Mouse (Mus musculus): Measurements from ENCODE around the gene Hcn3. TPM values are rescaled to one million over a fixed set of nuclear protein-coding genes. Genes with fewer than 3 reads are reported as not detected.

Gene Hcn3
- polyA plus RNA-seq, 1 experiment from 2014 or later = 1.1 TPM

- Histone ChIP-seq H3K36me3 (ENCODE audit: control insufficient read depth, insufficient read depth) (no peaks in the 10 kb centered on the region), H3K27ac (ENCODE audit: low read depth, low read length) (no peak overlapping the region), H3K4me1 (replicated peaks; ENCODE audit: control insufficient read depth, insufficient read depth, low read length) (no peaks in the 10 kb centered on the region), H3K9me3 (ENCODE audit: control insufficient read depth) (no peaks in the 10 kb centered on the region), H3K4me2 (replicated peaks; ENCODE audit: low read depth) (no peak overlapping the region), H3K9ac (ENCODE audit: low read depth, low read length) (no peak overlapping the region), H3K4me3 (ENCODE audit: low read depth, low read length) (no peak overlapping the region), H3K27me3 (replicated peaks; ENCODE audit: control insufficient read depth, insufficient read depth, low read length) (no peaks in the 10 kb centered on the region)
- no peak for TF ChIP-seq CTCF (IDR thresholded peaks at IDR 0.05; ENCODE audit: low read depth)
- 81% methylated on average over 8 of the region's 8 CpGs for WGBS
- no peak for ATAC-seq
Measured at GRCm38 (mm10) chr3:89190436-89190835, 30.4 kb upstream of the Hcn3 start.

- no peaks in the 10 kb centered on the region for H3K9me3 ChIP-seq (ENCODE audit: control insufficient read depth)
- H3K9ac ChIP-seq (ENCODE audit: low read depth, low read length) = no peak overlapping the region
- TF ChIP-seq CTCF (IDR thresholded peaks at IDR 0.05; ENCODE audit: low read depth) = no peak
- no peak for ATAC-seq
- no peak overlapping the region for H3K27ac ChIP-seq (ENCODE audit: low read depth, low read length)
- H3K27me3 ChIP-seq (replicated peaks; ENCODE audit: control insufficient read depth, insufficient read depth, low read length) = no peaks in the 10 kb centered on the region
- H3K36me3 ChIP-seq (ENCODE audit: control insufficient read depth, insufficient read depth) = no peaks in the 10 kb centered on the region
- no peaks in the 10 kb centered on the region for H3K4me1 ChIP-seq (replicated peaks; ENCODE audit: control insufficient read depth, insufficient read depth, low read length)
- 85% methylated on average over 12 of the region's 12 CpGs for WGBS
- H3K4me3 ChIP-seq (ENCODE audit: low read depth, low read length) = no peak overlapping the region
- no peak overlapping the region for H3K4me2 ChIP-seq (replicated peaks; ENCODE audit: low read depth)
Measured at GRCm38 (mm10) chr3:89188478-89188875, 28.5 kb upstream of the Hcn3 start.

DNA sequence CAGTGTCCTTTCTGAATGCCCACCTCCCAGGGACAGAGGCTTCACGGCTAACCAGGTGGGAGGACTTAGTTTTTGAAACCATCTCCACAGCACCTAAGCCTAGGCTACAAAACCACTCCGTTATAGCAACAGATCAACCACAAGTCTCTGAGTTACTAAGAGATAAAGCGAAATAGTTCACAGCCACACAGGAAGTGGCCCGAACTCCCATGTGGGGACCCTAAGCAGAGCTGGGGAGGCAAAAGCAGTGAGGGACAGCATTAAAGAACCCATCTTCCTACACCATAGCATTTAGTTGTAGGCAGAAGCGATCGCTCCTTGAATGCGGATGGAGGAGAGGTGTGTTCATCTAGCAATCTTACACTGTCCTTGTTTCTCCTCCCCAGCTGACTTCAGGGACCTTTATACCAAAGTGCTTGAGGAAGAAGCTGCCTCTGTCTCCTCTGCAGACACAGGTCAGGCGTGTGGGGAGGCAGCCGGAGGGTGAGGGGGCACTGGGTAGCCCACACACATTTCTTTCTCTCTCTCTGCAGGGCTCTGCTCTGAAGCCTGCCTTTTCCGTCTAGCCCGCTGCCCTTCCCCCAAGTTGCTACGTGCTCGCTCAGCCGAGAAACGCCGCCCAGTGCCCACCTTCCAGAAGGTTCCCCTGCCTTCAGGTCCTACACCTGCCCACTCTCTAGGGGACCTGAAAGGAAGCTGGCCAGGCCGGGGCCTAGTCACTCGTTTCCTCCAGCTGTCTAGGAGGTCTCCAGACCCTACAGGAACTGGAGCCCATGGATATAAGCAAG is 27.9 kb upstream of the Hcn3 start:
- 89% methylated on average over 18 of the region's 18 CpGs for WGBS
- H3K4me3 ChIP-seq (ENCODE audit: low read depth, low read length) = no peak overlapping the region

DNA sequence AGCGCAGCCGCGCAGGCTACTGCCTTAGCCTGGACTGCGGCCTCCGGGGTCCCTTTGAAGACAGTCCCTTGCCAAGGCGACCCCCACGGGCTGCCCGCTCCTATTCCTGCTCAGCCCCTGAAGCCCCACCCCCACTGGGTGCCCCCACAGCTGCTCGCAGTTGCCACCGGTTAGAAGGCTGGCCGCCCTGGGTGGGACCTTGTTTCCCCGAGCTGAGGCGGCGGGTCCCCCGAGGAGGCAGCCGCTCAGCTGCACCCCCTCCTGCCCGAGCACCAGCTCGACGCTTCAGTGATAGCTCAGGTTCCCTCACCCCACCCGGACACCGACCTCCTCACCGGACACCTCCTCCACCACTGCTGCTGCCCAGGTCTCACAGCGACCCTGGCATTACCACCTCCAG is 27.2 kb upstream of the Hcn3 start:
- no peak for TF ChIP-seq CTCF (IDR thresholded peaks at IDR 0.05; ENCODE audit: low read depth)
- ATAC-seq = no peak
- Histone ChIP-seq H3K9me3 (ENCODE audit: control insufficient read depth) (no peaks in the 10 kb centered on the region), H3K4me2 (replicated peaks; ENCODE audit: low read depth) (no peak overlapping the region), H3K27me3 (replicated peaks; ENCODE audit: control insufficient read depth, insufficient read depth, low read length) (no peaks in the 10 kb centered on the region), H3K36me3 (ENCODE audit: control insufficient read depth, insufficient read depth) (peaks cover 2% of the 10 kb centered on the region), H3K9ac (ENCODE audit: low read depth, low read length) (no peak overlapping the region), H3K27ac (ENCODE audit: low read depth, low read length) (no peak overlapping the region), H3K4me3 (ENCODE audit: low read depth, low read length) (no peak overlapping the region), H3K4me1 (replicated peaks; ENCODE audit: control insufficient read depth, insufficient read depth, low read length) (no peaks in the 10 kb centered on the region)
- 71% methylated on average over 23 of the region's 23 CpGs for whole genome bisulfite sequencing

More for the DNA sequence above, 27.9 kb upstream of the Hcn3 start:
- no peak for TF ChIP-seq CTCF (IDR thresholded peaks at IDR 0.05; ENCODE audit: low read depth)
- Histone ChIP-seq H3K4me2 (replicated peaks; ENCODE audit: low read depth) (no peak overlapping the region), H3K4me1 (replicated peaks; ENCODE audit: control insufficient read depth, insufficient read depth, low read length) (no peaks in the 10 kb centered on the region), H3K27me3 (replicated peaks; ENCODE audit: control insufficient read depth, insufficient read depth, low read length) (no peaks in the 10 kb centered on the region), H3K9ac (ENCODE audit: low read depth, low read length) (no peak overlapping the region), H3K36me3 (ENCODE audit: control insufficient read depth, insufficient read depth) (no peaks in the 10 kb centered on the region), H3K27ac (ENCODE audit: low read depth, low read length) (no peak overlapping the region), H3K9me3 (ENCODE audit: control insufficient read depth) (no peaks in the 10 kb centered on the region)
- ATAC-seq = no peak

GRCm38 (mm10) chr3:89183959-89184315 is 23.9 kb upstream of the Hcn3 start:
- peak overlapping the region; percentile 45 for H3K9ac ChIP-seq (ENCODE audit: low read depth, low read length)
- H3K4me3 ChIP-seq (ENCODE audit: low read depth, low read length) = peak overlapping the region; percentile 63
- no peak for ATAC-seq
- no peaks in the 10 kb centered on the region for H3K27me3 ChIP-seq (replicated peaks; ENCODE audit: control insufficient read depth, insufficient read depth, low read length)
- peaks cover 28% of the 10 kb centered on the region for H3K36me3 ChIP-seq (ENCODE audit: control insufficient read depth, insufficient read depth)
- no peaks in the 10 kb centered on the region for H3K4me1 ChIP-seq (replicated peaks; ENCODE audit: control insufficient read depth, insufficient read depth, low read length)
- peak overlapping the region; percentile 88 for H3K4me2 ChIP-seq (replicated peaks; ENCODE audit: low read depth)
- no peaks in the 10 kb centered on the region for H3K9me3 ChIP-seq (ENCODE audit: control insufficient read depth)
- 78% methylated on average over 6 of the region's 6 CpGs for WGBS
- H3K27ac ChIP-seq (ENCODE audit: low read depth, low read length) = no peak overlapping the region
- TF ChIP-seq CTCF (IDR thresholded peaks at IDR 0.05; ENCODE audit: low read depth) = no peak

DNA sequence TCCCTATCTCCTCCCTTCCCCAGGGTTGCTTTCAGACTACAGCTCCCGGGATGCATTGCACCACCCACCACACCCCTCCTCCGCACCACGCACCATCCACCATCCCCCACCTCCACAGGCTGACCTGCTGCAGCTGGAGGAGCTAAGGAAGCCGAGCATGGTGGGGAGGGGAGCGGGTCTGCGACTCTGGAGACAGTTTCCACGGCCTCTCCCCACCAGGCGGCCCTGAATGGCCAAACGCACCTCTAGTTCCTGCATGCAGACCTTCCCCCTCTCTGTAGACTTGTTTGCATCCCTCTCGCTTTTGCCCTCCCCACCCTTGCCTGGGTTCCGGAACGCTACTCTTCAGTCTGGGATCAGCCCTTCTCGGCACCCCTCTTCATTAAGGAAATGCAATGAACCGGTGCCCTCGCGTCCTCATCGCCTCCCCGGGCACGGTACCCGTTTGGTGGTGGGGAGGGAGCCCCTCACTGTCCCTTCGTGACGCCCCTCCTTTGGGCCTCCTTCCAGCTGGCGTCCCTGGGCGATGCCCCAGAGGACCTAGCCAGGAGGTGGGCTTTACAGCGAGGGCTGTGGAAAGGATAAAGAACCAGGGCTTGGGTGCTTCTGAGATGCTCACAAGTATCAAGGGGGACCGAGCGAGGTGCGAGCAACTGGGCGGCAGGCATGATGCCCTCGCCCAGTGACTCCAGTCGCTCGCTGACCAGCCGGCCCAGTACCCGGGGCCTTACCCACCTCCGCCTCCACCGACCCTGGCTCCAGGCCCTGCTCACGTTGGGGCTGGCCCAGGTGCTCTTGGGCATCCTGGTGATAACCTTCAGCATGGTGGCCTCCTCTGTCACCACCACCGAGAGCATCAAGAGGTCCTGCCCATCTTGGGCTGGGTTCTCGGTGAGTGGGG is 23.3 kb upstream of the Hcn3 start, which contains the start of gene Fam189b:
Gene Fam189b, plus strand, starts transcription at position 86 of the 901 bp plus-strand sequence.
- peak; percentile 83 for ATAC-seq
- H3K27ac ChIP-seq (ENCODE audit: low read depth, low read length) = no peak within 1 kb of the TSS; the same call in 1 of the 2 replicates
- 0 out of 2 replicates have a peak, but pooled peaks cover 3% of the 10 kb centered on the region for H3K4me1 ChIP-seq (replicated peaks; ENCODE audit: control insufficient read depth, insufficient read depth, low read length)
- 6% methylated on average over 39 of the region's 39 CpGs for WGBS
- no peak; the same call in 1 of the 2 replicates for TF ChIP-seq CTCF (IDR thresholded peaks at IDR 0.05; ENCODE audit: low read depth)
- H3K27me3 ChIP-seq (replicated peaks; ENCODE audit: control insufficient read depth, insufficient read depth, low read length) = no peaks in the 10 kb centered on the region
- no peaks in the 10 kb centered on the region for H3K9me3 ChIP-seq (ENCODE audit: control insufficient read depth)
- peak within 1 kb of the TSS; percentile 88 for H3K4me2 ChIP-seq (replicated peaks; ENCODE audit: low read depth)
- H3K9ac ChIP-seq (ENCODE audit: low read depth, low read length) = peak within 1 kb of the TSS; percentile 45
- H3K36me3 ChIP-seq (ENCODE audit: control insufficient read depth, insufficient read depth) = peaks cover 28% of the 10 kb centered on the region
- H3K4me3 ChIP-seq (ENCODE audit: low read depth, low read length) = peak within 1 kb of the TSS; percentile 63

Data from intestine, postnatal 0 days (tissue).